Mouse (Mus musculus) forebrain, embryonic 15.5 days (tissue): ENCODE results near the gene Ap1s2. TPM values are rescaled to one million over a fixed set of nuclear protein-coding genes. Genes with fewer than 3 reads are reported as not detected.

Source experiments
- ATAC-seq: fragments of 200-750 bp; cut with Nextera tagmentation; replicated peaks from 2 replicates; pipeline ENCODE4 v1.8.0; 2017; ENCODE audit warnings: mild to moderate bottlenecking, moderate TSS enrichment, moderate library complexity
- H3K27ac ChIP-seq: fragments of 300-500 bp; sonication (generic); replicated peaks from 2 replicates; pipeline ENCODE4 v1.5.1; 2015; ENCODE audit warnings: mild to moderate bottlenecking, inconsistent platforms
- H3K27me3 ChIP-seq: fragments of 300-500 bp; sonication (generic); 2 replicates; pipeline ENCODE4 v1.6.1; 2015; ENCODE audit warnings: inconsistent platforms
- H3K36me3 ChIP-seq: fragments of 300-500 bp; sonication (generic); 2 replicates; pipeline ENCODE4 v1.6.1; 2015; ENCODE audit warnings: mild to moderate bottlenecking, inconsistent platforms
- H3K4me1 ChIP-seq: fragments of 300-500 bp; sonication (generic); 2 replicates; pipeline ENCODE4 v1.6.1; 2015; ENCODE audit warnings: inconsistent platforms
- H3K4me2 ChIP-seq: fragments of 300-500 bp; sonication (generic); replicated peaks from 2 replicates; pipeline ENCODE4 v1.6.1; 2015; ENCODE audit warnings: mild to moderate bottlenecking, inconsistent platforms
- H3K4me3 ChIP-seq: fragments of 300-500 bp; sonication (generic); 2 replicates; pipeline ENCODE4 v1.5.1; 2015; ENCODE audit warnings: mild to moderate bottlenecking, inconsistent platforms
- H3K9ac ChIP-seq: fragments of 300-500 bp; sonication (generic); replicated peaks from 2 replicates; pipeline ENCODE4 v1.6.1; 2015; ENCODE audit warnings: mild to moderate bottlenecking, inconsistent platforms
- H3K9me3 ChIP-seq: fragments of 300-500 bp; sonication (generic); 2 replicates; pipeline ENCODE4 v1.6.1; 2016; ENCODE audit warnings: inconsistent platforms
- WGBS: fragments of 180-500 bp; shearing (Covaris S2); methylation state at CpG from one replicate; pipeline ENCODE4 v1.1.7; 2015; ENCODE audit warnings: mixed read lengths; 5-methylcytosine and 5-hydroxymethylcytosine counted together
- polyA plus RNA-seq: library from polyadenylated mRNA; unstranded; fragments of >200 nt; fragmentation: Nextera tagmentation; extraction: Ambion mirVana; gene quantifications from 2 replicates; pipeline ENCODE4 v1.2.1, GENCODE M21; 2015

The Ap1s2 gene
- polyA plus RNA-seq, 1 experiment from 2014 or later: 121 TPM

DNA sequence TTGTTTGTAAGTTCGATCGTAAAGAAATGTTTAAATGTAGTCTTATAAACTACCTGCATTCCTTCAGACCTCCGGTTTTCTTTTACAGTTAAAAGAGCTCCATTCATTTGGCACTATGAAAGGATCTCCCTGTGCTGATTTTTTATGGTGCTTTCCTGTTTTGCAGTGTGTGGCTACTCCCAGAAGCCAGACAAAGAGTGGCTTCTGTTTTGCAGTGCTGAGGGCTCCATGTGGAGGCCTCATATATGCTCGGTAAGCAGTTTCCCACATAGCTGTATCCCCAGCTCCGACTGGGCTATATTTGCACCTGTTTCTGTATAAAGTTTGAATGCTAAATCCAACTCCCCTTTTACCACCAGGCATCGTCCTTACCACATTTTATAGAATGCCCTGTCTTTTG lies 73.3 kb downstream of the Ap1s2 start:
- Histone ChIP-seq H3K4me1 (no peaks in the 10 kb centered on the region), H3K4me2 (no peak overlapping the region), H3K4me3 (no peak overlapping the region), H3K9ac (no peak overlapping the region), H3K27ac (no peak overlapping the region), H3K27me3 (no peaks in the 10 kb centered on the region), H3K9me3 (no peaks in the 10 kb centered on the region), H3K36me3 (no peaks in the 10 kb centered on the region)
- ATAC-seq: no peak
- 75% methylated on average over 6 of the region's 6 CpGs for WGBS

Other genes with a start within 250 kb of the Ap1s2 start
- gene Rnf138rt1, start 147.7 kb upstream of the Ap1s2 start, polyA plus RNA-seq: 2.3 and 3.3 TPM in 2 replicates
- 55.8 and 57.2 TPM in 2 replicates for gene Zrsr2, start 49.6 kb downstream of the Ap1s2 start, polyA plus RNA-seq
- gene Car5b, start 119.0 kb downstream of the Ap1s2 start, polyA plus RNA-seq: 0.29 and 0.40 TPM in 2 replicates
- 28.8 and 30.9 TPM in 2 replicates for gene Siah1b, start 167.5 kb downstream of the Ap1s2 start, polyA plus RNA-seq
- gene Cltrn, start 179.8 kb downstream of the Ap1s2 start, polyA plus RNA-seq: 0.14 and 0.18 TPM in 2 replicates
- 0.06 and 0.15 TPM in 2 replicates for gene Ace2, start 230.3 kb downstream of the Ap1s2 start, polyA plus RNA-seq